Mouse (Mus musculus): ENCODE data around the gene Trmt1. TPM values are rescaled to one million over a fixed set of nuclear protein-coding genes. Genes with fewer than 3 reads are reported as not detected.

Trmt1 gene
- total RNA-seq, 1 experiment = 260 TPM

DNA sequence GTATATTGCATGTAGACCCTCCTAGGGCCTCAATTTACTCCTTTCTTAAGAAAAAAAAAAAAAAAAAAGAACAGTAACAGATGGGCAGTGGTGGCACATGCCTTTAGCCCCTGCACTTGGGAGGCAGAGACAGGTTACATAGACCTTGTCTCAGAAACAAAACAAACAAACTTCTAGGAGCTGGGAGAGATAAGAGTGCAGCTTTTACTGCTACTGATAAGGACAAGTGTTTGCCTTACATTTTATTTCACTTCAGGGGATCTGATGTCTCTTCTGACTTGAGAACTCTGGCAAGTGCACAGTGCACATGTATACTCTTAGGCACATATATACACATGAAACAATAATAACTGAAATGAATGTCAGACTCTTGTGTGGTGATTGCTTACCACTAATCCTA lies 28.9 kb upstream of the Trmt1 start:
- TF ChIP-seq ZC3H11A (IDR thresholded peaks at IDR 0.05; ENCODE audit: borderline replicate concordance, low read depth, low read length) = no peak
- no peak; the same call in 1 of the 2 replicates for TF ChIP-seq ZNF384 (IDR thresholded peaks at IDR 0.05; ENCODE audit: low read depth, low read length)
- TF ChIP-seq CHD2 (IDR thresholded peaks at IDR 0.05; ENCODE audit: low read depth, low read length) = no peak
- TF ChIP-seq MAFK (IDR thresholded peaks at IDR 0.05; ENCODE audit: insufficient read depth, low read depth, low read length) = no peak
- TF ChIP-seq HCFC1 (IDR thresholded peaks at IDR 0.05; ENCODE audit: borderline replicate concordance, insufficient read depth, low read length) = no peak
- H3K4me3 ChIP-seq (ENCODE audit: insufficient read depth in 1 of 2, low read depth in 1 of 2, low read length in 2 of 2, poor library complexity in 1 of 2, severe bottlenecking in 1 of 2) = peak overlapping the region; percentile 77 to 83
- in situ Hi-C loops (cut with MboI; ENCODE audit: low sequenced_read_pairs in 2 of 2, unreplicated experiment in 2 of 2) = no loop called here
- peaks cover 9% of the 10 kb centered on the region for H3K36me3 ChIP-seq (ENCODE audit: control insufficient read depth, insufficient read depth, low read length, poor library complexity, severe bottlenecking)
- H3K4me1 ChIP-seq (ENCODE audit: control insufficient read depth in 2 of 2, insufficient read depth in 2 of 2, low read length in 2 of 2, poor library complexity in 1 of 2) = peaks cover 9 to 14% of the 10 kb centered on the region in 2 experiments
- no peak for DNase-seq (ENCODE audit: low read depth, low spot score)
- peak overlapping the region; percentile 89; the same call in 1 of the 2 replicates for H3K9ac ChIP-seq (ENCODE audit: insufficient read depth, low read depth, low read length, poor library complexity, severe bottlenecking)
- H3K9me3 ChIP-seq (ENCODE audit: control insufficient read depth, insufficient read depth, low read depth, low read length) = no peaks in the 10 kb centered on the region
- peak overlapping the region; percentile 97 for H3K27ac ChIP-seq (ENCODE audit: insufficient read depth, low read depth, low read length, poor library complexity, severe bottlenecking)

DNA sequence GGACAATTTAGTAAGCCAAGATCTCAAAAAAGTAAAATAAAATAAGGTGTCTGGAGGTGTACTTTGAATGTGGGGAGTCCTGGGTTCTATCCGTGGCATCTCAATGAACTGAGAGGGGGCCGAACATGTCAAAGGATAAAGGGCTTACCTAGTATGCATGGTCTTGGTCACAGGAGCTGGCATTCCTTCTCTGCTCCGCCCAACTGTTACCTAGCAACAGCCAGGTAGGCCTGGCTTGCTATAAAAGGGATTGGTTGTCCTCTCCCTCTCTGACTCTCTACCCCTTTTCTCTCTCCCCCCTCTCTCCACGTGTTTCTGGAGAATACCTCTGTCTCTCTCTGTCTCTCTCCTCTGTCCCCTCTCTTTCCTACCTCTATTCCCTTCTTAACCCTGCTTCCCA lies 28.4 kb upstream of the Trmt1 start:
- peak overlapping the region; percentile 77 to 83 for H3K4me3 ChIP-seq (ENCODE audit: insufficient read depth in 1 of 2, low read depth in 1 of 2, low read length in 2 of 2, poor library complexity in 1 of 2, severe bottlenecking in 1 of 2)
- in situ Hi-C loops (cut with MboI; ENCODE audit: low sequenced_read_pairs in 2 of 2, unreplicated experiment in 2 of 2) = no loop called here
- H3K27ac ChIP-seq (ENCODE audit: insufficient read depth, low read depth, low read length, poor library complexity, severe bottlenecking) = peak overlapping the region; percentile 97; the same call in 1 of the 2 replicates
- peak overlapping the region; percentile 89; the same call in 1 of the 2 replicates for H3K9ac ChIP-seq (ENCODE audit: insufficient read depth, low read depth, low read length, poor library complexity, severe bottlenecking)
- no peak for TF ChIP-seq ZC3H11A (IDR thresholded peaks at IDR 0.05; ENCODE audit: borderline replicate concordance, low read depth, low read length)
- no peak for TF ChIP-seq ZNF384 (IDR thresholded peaks at IDR 0.05; ENCODE audit: low read depth, low read length)
- TF ChIP-seq HCFC1 (IDR thresholded peaks at IDR 0.05; ENCODE audit: borderline replicate concordance, insufficient read depth, low read length) = no peak
- H3K36me3 ChIP-seq (ENCODE audit: control insufficient read depth, insufficient read depth, low read length, poor library complexity, severe bottlenecking) = peaks cover 9% of the 10 kb centered on the region
- no peak for DNase-seq (ENCODE audit: low read depth, low spot score)
- no peaks in the 10 kb centered on the region for H3K9me3 ChIP-seq (ENCODE audit: control insufficient read depth, insufficient read depth, low read depth, low read length)
- H3K4me1 ChIP-seq (ENCODE audit: control insufficient read depth in 2 of 2, insufficient read depth in 2 of 2, low read length in 2 of 2, poor library complexity in 1 of 2) = peaks cover 9 to 14% of the 10 kb centered on the region in 2 experiments

DNA sequence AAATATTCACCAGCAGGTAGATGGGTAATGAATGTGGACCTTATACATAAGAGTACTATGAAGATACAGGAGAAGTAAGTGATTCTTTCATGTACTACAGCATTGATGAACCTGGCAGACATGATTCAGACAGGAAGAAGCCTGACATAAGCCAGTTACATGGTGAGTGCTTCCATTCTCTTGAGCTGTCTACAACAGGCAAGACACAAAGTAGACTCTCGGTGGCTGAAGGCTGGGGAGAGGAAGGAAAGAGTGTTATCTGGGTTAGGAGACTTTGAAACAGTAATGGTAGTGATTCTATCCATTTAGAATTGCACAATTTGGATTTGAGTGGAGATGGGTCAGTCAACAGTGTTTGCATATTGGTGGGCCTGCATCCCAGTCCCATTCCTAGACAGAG lies 27.2 kb upstream of the Trmt1 start:
- Histone ChIP-seq H3K36me3 (ENCODE audit: control insufficient read depth, insufficient read depth, low read length, poor library complexity, severe bottlenecking) (peaks cover 9% of the 10 kb centered on the region), H3K9ac (ENCODE audit: insufficient read depth, low read depth, low read length, poor library complexity, severe bottlenecking) (no peak overlapping the region; the same call in 1 of the 2 replicates), H3K9me3 (ENCODE audit: control insufficient read depth, insufficient read depth, low read depth, low read length) (no peaks in the 10 kb centered on the region), H3K4me1 (ENCODE audit: control insufficient read depth in 2 of 2, insufficient read depth in 2 of 2, low read length in 2 of 2, poor library complexity in 1 of 2) (peaks cover 11 to 14% of the 10 kb centered on the region in 2 experiments), H3K4me3 (ENCODE audit: insufficient read depth in 1 of 2, low read depth in 1 of 2, low read length in 2 of 2, poor library complexity in 1 of 2, severe bottlenecking in 1 of 2) (no peak overlapping the region), H3K27ac (ENCODE audit: insufficient read depth, low read depth, low read length, poor library complexity, severe bottlenecking) (peak overlapping the region; percentile 93; the same call in 1 of the 2 replicates)
- no peak for DNase-seq (ENCODE audit: low read depth, low spot score)
- in situ Hi-C loops (cut with MboI; ENCODE audit: low sequenced_read_pairs in 2 of 2, unreplicated experiment in 2 of 2) = no loop called here
- no peak for TF ChIP-seq CHD2 (IDR thresholded peaks at IDR 0.05; ENCODE audit: low read depth, low read length)
- TF ChIP-seq HCFC1 (IDR thresholded peaks at IDR 0.05; ENCODE audit: borderline replicate concordance, insufficient read depth, low read length) = no peak
- no peak for TF ChIP-seq ZC3H11A (IDR thresholded peaks at IDR 0.05; ENCODE audit: borderline replicate concordance, low read depth, low read length)
- no peak for TF ChIP-seq ZNF384 (IDR thresholded peaks at IDR 0.05; ENCODE audit: low read depth, low read length)
- TF ChIP-seq MAFK (IDR thresholded peaks at IDR 0.05; ENCODE audit: insufficient read depth, low read depth, low read length) = no peak

DNA sequence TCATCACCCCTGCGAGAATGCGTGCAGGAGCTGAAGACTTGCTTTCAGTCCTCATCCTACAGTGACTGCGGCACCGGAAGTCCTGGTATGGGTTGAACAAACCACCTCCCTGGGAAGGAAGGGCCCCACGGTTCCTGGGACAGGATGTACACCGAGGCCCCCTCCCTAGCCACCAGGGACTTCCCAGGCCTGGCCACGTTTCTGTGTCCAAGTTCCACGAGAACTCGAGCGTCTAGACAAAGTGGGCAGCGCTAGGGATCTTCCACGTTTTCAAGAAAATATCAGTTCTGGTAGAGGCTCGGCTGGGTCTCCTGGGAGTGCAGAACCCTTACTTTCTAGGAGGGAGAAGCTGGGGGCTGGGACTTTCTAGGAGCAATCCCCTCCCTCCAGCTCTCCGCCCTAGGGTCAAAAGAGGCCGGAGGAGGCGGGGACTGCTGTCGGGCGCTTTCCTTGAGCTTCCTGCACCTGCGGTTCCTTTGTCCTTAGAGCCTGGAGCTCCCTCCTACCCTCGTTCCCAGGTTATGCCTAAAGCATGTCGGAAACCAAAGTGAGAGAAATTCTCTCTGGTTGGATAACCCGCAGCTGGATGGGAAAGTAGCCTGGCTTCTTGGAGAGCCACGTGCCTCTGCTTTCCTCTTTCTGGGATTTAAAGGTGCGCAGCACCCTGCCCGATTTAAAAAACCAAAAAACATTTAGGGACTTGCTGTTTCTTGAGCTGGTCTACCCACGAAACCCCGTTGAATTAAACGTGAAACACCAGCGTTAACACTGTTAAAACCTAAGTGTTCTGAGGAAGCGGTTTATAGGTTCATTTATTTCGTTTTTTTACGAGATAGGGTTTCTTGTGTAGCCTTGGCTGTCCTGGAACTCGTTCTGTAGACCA lies 25.9 kb upstream of the Trmt1 start:
- Histone ChIP-seq H3K36me3 (ENCODE audit: control insufficient read depth, insufficient read depth, low read length, poor library complexity, severe bottlenecking) (peaks cover 9% of the 10 kb centered on the region), H3K9ac (ENCODE audit: insufficient read depth, low read depth, low read length, poor library complexity, severe bottlenecking) (peak overlapping the region; percentile 92), H3K9me3 (ENCODE audit: control insufficient read depth, insufficient read depth, low read depth, low read length) (no peaks in the 10 kb centered on the region), H3K4me1 (ENCODE audit: control insufficient read depth in 2 of 2, insufficient read depth in 2 of 2, low read length in 2 of 2, poor library complexity in 1 of 2) (peaks cover 10 to 11% of the 10 kb centered on the region in 2 experiments), H3K27ac (ENCODE audit: insufficient read depth, low read depth, low read length, poor library complexity, severe bottlenecking) (peak overlapping the region; percentile 93), H3K4me3 (ENCODE audit: insufficient read depth in 1 of 2, low read depth in 1 of 2, low read length in 2 of 2, poor library complexity in 1 of 2, severe bottlenecking in 1 of 2) (peak overlapping the region; percentile 76 to 89)
- TF ChIP-seq HCFC1 (IDR thresholded peaks at IDR 0.05; ENCODE audit: borderline replicate concordance, insufficient read depth, low read length) (no peak), MAFK (IDR thresholded peaks at IDR 0.05; ENCODE audit: insufficient read depth, low read depth, low read length) (no peak), ZC3H11A (IDR thresholded peaks at IDR 0.05; ENCODE audit: borderline replicate concordance, low read depth, low read length) (no peak), CHD2 (IDR thresholded peaks at IDR 0.05; ENCODE audit: low read depth, low read length) (peak; percentile 57), ZNF384 (IDR thresholded peaks at IDR 0.05; ENCODE audit: low read depth, low read length) (no peak)
- peak; percentile 90 for DNase-seq (ENCODE audit: low read depth, low spot score)
- in situ Hi-C loops (cut with MboI; ENCODE audit: low sequenced_read_pairs in 2 of 2, unreplicated experiment in 2 of 2) = no loop called here

Data from ES-E14 (cell line).